Mouse (Mus musculus) limb, embryonic 11.5 days (tissue): ENCODE results near the gene Gchfr. TPM values are rescaled to one million over a fixed set of nuclear protein-coding genes. Genes with fewer than 3 reads are reported as not detected.

Experiments
- polyA plus RNA-seq: library from polyadenylated mRNA; unstranded; fragments of >200 nt; fragmentation: Nextera tagmentation; extraction: Ambion mirVana; gene quantifications from 2 replicates; pipeline ENCODE4 v1.2.1, GENCODE M21; 2014

Gchfr gene
- polyA plus RNA-seq, 1 experiment from 2014 or later = 6.7 TPM

Other genes starting within 250 kb of the Gchfr start
- 34.9 and 35.5 TPM in 2 replicates for gene Chst14, start 241.3 kb upstream of the Gchfr start, polyA plus RNA-seq
- gene Ccdc32, start 138.4 kb upstream of the Gchfr start, polyA plus RNA-seq = 19.8 and 20.7 TPM in 2 replicates
- 6.1 and 7.2 TPM in 2 replicates for gene Rpusd2, start 133.0 kb upstream of the Gchfr start, polyA plus RNA-seq
- 38.4 and 40.4 TPM in 2 replicates for gene Knl1, start 120.7 kb upstream of the Gchfr start, polyA plus RNA-seq
- 80.3 and 81.0 TPM in 2 replicates for gene Rad51, start 55.0 kb upstream of the Gchfr start, polyA plus RNA-seq
- 45.9 and 49.5 TPM in 2 replicates for gene Rmdn3, start 10.7 kb upstream of the Gchfr start, polyA plus RNA-seq
- gene Gm14137, start 6.7 kb downstream of the Gchfr start, polyA plus RNA-seq = 0.35 and 0.44 TPM in 2 replicates
- 52.6 and 55.0 TPM in 2 replicates for gene Zfyve19, start 40.8 kb downstream of the Gchfr start, polyA plus RNA-seq
- 28.7 and 29.0 TPM in 2 replicates for gene Dnajc17, start 41.0 kb downstream of the Gchfr start, polyA plus RNA-seq
- gene Ppp1r14d, start 62.1 kb downstream of the Gchfr start, polyA plus RNA-seq = 0.20 TPM in 1 of 2 replicates, not detected in the other
- 6.1 and 8.0 TPM in 2 replicates for gene Spint1, start 69.6 kb downstream of the Gchfr start, polyA plus RNA-seq
- 2.7 and 4.3 TPM in 2 replicates for gene Rhov, start 103.5 kb downstream of the Gchfr start, polyA plus RNA-seq
- gene Vps18, start 121.0 kb downstream of the Gchfr start, polyA plus RNA-seq = 12.1 and 14.6 TPM in 2 replicates
- gene Dll4, start 158.0 kb downstream of the Gchfr start, polyA plus RNA-seq = 3.1 and 3.4 TPM in 2 replicates
- 0.57 and 0.69 TPM in 2 replicates for gene Chac1, start 183.5 kb downstream of the Gchfr start, polyA plus RNA-seq